Mouse (Mus musculus) megakaryocyte, embryonic 14.5 days (primary cell): ENCODE measurements around the gene Cntnap1.

Experiments used
- FLI1 ChIP-seq: IDR thresholded peaks from 2 replicates; pipeline ENCODE4 v1.6.1; 2012; ENCODE audit warnings: low read length, inconsistent platforms, mixed read lengths
- GATA1 ChIP-seq: IDR thresholded peaks from 3 replicates; pipeline ENCODE4 v1.6.1; 2012; ENCODE audit warnings: mixed read lengths, low read length, inconsistent platforms, borderline replicate concordance

DNA sequence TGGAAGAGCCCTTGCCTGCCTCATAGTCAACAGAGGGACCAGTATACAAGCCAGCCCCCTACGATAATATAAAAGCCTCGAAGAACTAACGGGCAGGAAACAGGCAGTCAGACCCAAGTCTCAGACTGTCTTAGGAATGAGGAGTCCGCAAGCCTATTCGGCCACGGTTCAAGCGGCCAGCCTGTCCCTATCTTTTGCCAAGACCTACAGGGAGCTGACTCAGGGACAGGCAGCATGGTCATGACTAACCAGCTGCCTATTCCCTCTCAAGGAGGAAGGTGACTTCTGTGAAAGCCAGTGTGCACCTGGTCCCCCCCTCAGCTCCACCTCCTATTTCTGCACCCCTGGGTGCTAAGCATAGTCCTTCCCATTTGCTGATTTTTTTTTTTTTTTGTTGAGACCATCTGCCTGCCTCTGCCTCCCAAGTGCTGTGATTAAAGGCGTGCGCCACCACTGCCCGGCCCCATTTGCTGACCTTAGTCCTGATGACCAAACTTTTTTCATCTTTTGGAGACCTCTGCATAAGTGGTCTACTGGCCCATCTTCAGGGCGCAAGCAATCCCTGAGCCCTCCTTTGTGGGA is 41.2 kb upstream of the Cntnap1 start:
- TF ChIP-seq GATA1 (no peak), FLI1 (no peak)
